Mouse (Mus musculus) CD8-positive naive resting alpha-beta T cell, adult 57 days (primary cell): Measurements from ENCODE around the gene Usp40. TPM values are rescaled to one million over a fixed set of nuclear protein-coding genes. Genes with fewer than 3 reads are reported as not detected.

Source experiments
- total RNA-seq: library from RNA; stranded (reverse); gene quantifications from one replicate; pipeline ENCODE4 v1.2.4, GENCODE M21; 2023

Usp40 gene
- 19.4 TPM for total RNA-seq

DNA sequence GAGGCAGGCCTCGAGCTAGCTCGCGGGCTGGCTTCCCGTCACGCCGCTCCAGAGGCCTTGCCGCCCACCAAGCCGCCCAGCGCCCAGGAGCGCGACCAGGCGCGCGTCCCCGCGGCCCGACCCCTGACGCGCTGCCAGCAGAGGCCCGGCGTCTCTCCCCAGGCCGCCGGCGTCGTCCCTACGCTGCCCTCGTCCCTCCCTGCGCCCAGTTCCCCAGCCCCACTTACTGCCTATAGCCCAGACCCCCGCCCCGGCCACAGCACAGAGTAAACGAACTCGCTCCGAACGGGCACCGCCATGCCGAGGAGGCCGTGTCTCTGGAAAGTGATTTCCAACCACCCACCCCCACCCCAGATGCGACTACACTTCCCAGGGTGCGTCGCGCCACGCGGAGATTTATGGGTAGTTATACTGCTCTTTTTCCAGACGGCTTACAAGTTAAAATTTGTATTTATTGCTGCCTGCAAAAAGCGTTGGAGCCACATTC is at the start of gene Usp40:
Usp40 (minus strand) TSS at position 341 of the 487 bp plus-strand sequence.

DNA sequence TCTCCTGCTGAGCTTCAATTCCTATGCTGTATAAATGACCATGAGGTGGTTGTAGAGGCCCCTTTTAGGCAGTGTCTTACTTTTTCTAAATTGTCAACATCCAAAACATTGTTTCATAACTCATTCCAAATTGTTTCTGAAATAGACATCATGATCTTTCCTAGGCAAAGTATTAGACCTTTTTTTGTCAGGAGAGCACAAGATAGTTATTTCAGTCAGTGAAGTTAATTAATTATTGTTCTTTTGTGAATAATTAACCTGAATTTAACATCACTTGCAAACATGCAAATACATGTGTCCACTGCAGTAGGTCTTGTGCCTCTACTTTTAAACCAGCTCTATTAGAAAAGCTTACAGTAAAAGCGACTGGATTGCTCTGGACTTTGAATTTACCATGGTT is 46.7 kb upstream of the Usp40 start, which contains the start of gene Ugt1a10:
Ugt1a10 (plus strand) TSS at position 301 of the 400 bp plus-strand sequence.

Other genes with a start within 250 kb of the Usp40 start
- gene Sag, start 204.9 kb downstream of the Usp40 start, total RNA-seq, result 7.4 TPM
- gene Dgkd, start 155.3 kb downstream of the Usp40 start, total RNA-seq, result 199 TPM
- not detected for gene Ugt1a10, start 46.8 kb upstream of the Usp40 start, total RNA-seq
- not detected for gene Ugt1a9, start 62.2 kb upstream of the Usp40 start, total RNA-seq
- gene Ugt1a8, start 79.3 kb upstream of the Usp40 start, total RNA-seq, result not detected
- 0.34 TPM for gene Ugt1a7c, start 86.5 kb upstream of the Usp40 start, total RNA-seq
- not detected for gene Ugt1a6b, start 94.7 kb upstream of the Usp40 start, total RNA-seq
- 1.2 TPM for gene Ugt1a6a, start 126.3 kb upstream of the Usp40 start, total RNA-seq
- not detected for gene Ugt1a5, start 157.5 kb upstream of the Usp40 start, total RNA-seq
- not detected for gene Ugt1a2, start 192.1 kb upstream of the Usp40 start, total RNA-seq
- gene Dnajb3, start 197.2 kb upstream of the Usp40 start, total RNA-seq, result 1.0 TPM
- gene Ugt1a1, start 203.4 kb upstream of the Usp40 start, total RNA-seq, result not detected
- gene Mroh2a, start 218.4 kb upstream of the Usp40 start, total RNA-seq, result not detected